Mouse (Mus musculus) limb, embryonic 14.5 days (tissue): ENCODE data around the gene Gda. TPM values are rescaled to one million over a fixed set of nuclear protein-coding genes. Genes with fewer than 3 reads are reported as not detected.

Experiments used
- ATAC-seq: fragments of 200-750 bp; cut with Nextera tagmentation; 2 replicates; pipeline ENCODE4 v1.8.0; 2017; ENCODE audit warnings: low read depth, moderate number of reproducible peaks, moderate TSS enrichment; ENCODE audit not compliant: low FRiP score
- DNase-seq: peaks from one replicate; pipeline ENCODE4 v3.0.0-alpha.2; 2015; ENCODE audit warnings: low spot score
- H3K27ac ChIP-seq: fragments of 300-500 bp; sonication (generic); replicated peaks from 2 replicates; pipeline ENCODE4 v1.5.1; 2014; ENCODE audit warnings: low read depth, mild to moderate bottlenecking, low read length, moderate library complexity, mixed read lengths
- H3K27me3 ChIP-seq: fragments of 300-500 bp; sonication (generic); 2 replicates; pipeline ENCODE4 v1.6.1; 2014; ENCODE audit warnings: low read length, mixed read lengths; ENCODE audit not compliant: control insufficient read depth, insufficient read depth
- H3K36me3 ChIP-seq: fragments of 300-500 bp; sonication (generic); 2 replicates; pipeline ENCODE4 v1.6.1; 2014; ENCODE audit warnings: mild to moderate bottlenecking, low read length, moderate library complexity, mixed read lengths; ENCODE audit not compliant: control insufficient read depth, insufficient read depth
- H3K4me1 ChIP-seq: fragments of 300-500 bp; sonication (generic); 2 replicates; pipeline ENCODE4 v1.6.1; 2014; ENCODE audit warnings: antibody characterized with exemption, low read length, mixed read lengths; ENCODE audit not compliant: control insufficient read depth, insufficient read depth
- H3K4me2 ChIP-seq: fragments of 300-500 bp; sonication (generic); replicated peaks from 2 replicates; pipeline ENCODE4 v1.6.1; 2014; ENCODE audit warnings: low read depth, mild to moderate bottlenecking, low read length, moderate library complexity; ENCODE audit not compliant: severe bottlenecking
- H3K4me3 ChIP-seq: fragments of 300-500 bp; sonication (generic); replicated peaks from 2 replicates; pipeline ENCODE4 v1.5.1; 2014; ENCODE audit warnings: low read length
- H3K9ac ChIP-seq: fragments of 300-500 bp; sonication (generic); 2 replicates; pipeline ENCODE4 v1.6.1; 2014; ENCODE audit warnings: mild to moderate bottlenecking, low read depth, low read length, moderate library complexity; ENCODE audit not compliant: severe bottlenecking
- H3K9me3 ChIP-seq: fragments of 300-500 bp; sonication (generic); 2 replicates; pipeline ENCODE4 v1.6.1; 2016; ENCODE audit warnings: low read length; ENCODE audit not compliant: control insufficient read depth
- POLR2A ChIP-seq: fragments of 200-500 bp; IDR thresholded peaks from 2 replicates; pipeline ENCODE4 v1.8.0; 2012; ENCODE audit warnings: inconsistent platforms, mild to moderate bottlenecking, moderate library complexity, borderline replicate concordance; ENCODE audit not compliant: insufficient read depth, insufficient read length; ENCODE audit errors: extremely low read depth
- WGBS: fragments of 180-500 bp; shearing (Covaris S2); extraction: QIAGEN DNeasy Blood & Tissue Kit; methylation state at CpG from one replicate; pipeline ENCODE4 v1.1.7; 2014; 5-methylcytosine and 5-hydroxymethylcytosine counted together
- polyA plus RNA-seq, 2 experiments: library from polyadenylated mRNA; depleted of rRNA in 1 of 2; stranded (reverse) in 1 of 2; unstranded in 1 of 2; fragments of >200 nt; fragmentation: Nextera tagmentation in 1 of 2; extraction: Ambion mirVana in 1 of 2; gene quantifications; 2 replicates each; pipeline versions ENCODE4 v1.2.1 to v1.2.3; 2012 to 2014

Gene Gda
- polyA plus RNA-seq, 2 experiments, result 0.07 to 0.10 TPM

GRCm38 (mm10) chr19:21383491-21384226 is 89.6 kb downstream of the Gda start:
- Histone ChIP-seq H3K4me1 (no peaks in the 10 kb centered on the region), H3K9ac (no peak overlapping the region), H3K27me3 (no peaks in the 10 kb centered on the region), H3K27ac (no peak overlapping the region), H3K9me3 (no peaks in the 10 kb centered on the region), H3K4me3 (no peak overlapping the region), H3K36me3 (no peaks in the 10 kb centered on the region), H3K4me2 (no peak overlapping the region)
- no peak for ATAC-seq
- no peak for DNase-seq
- 80% methylated on average over 6 of the region's 6 CpGs for WGBS
- no peak for TF ChIP-seq POLR2A

- H3K4me2 ChIP-seq, result no peak overlapping the region
- DNase-seq (no peak), ATAC-seq (no peak)
- H3K9me3 ChIP-seq, result no peaks in the 10 kb centered on the region
- no peak overlapping the region for H3K27ac ChIP-seq
- TF ChIP-seq POLR2A, result no peak
- H3K4me1 ChIP-seq, result no peaks in the 10 kb centered on the region
- 67% methylated on average over 2 of the region's 2 CpGs for WGBS
- H3K9ac ChIP-seq, result no peak overlapping the region
- H3K27me3 ChIP-seq, result no peaks in the 10 kb centered on the region
- no peaks in the 10 kb centered on the region for H3K36me3 ChIP-seq
- no peak overlapping the region for H3K4me3 ChIP-seq
Observed at GRCm38 (mm10) chr19:21381696-21382095, 91.5 kb downstream of the Gda start.

- Histone ChIP-seq H3K4me3 (no peak overlapping the region), H3K9me3 (no peaks in the 10 kb centered on the region), H3K36me3 (no peaks in the 10 kb centered on the region), H3K9ac (no peak overlapping the region), H3K4me2 (no peak overlapping the region), H3K27me3 (no peaks in the 10 kb centered on the region), H3K4me1 (no peaks in the 10 kb centered on the region), H3K27ac (no peak overlapping the region)
- DNase-seq (no peak), ATAC-seq (no peak)
- TF ChIP-seq POLR2A, result no peak
- 88% methylated on average over 5 of the region's 5 CpGs for WGBS
Observed at GRCm38 (mm10) chr19:21379195-21379594, 94.0 kb downstream of the Gda start.

- Histone ChIP-seq H3K9me3 (no peaks in the 10 kb centered on the region), H3K27ac (no peak overlapping the region), H3K9ac (no peak overlapping the region), H3K4me1 (no peaks in the 10 kb centered on the region), H3K4me3 (no peak overlapping the region), H3K27me3 (no peaks in the 10 kb centered on the region), H3K36me3 (no peaks in the 10 kb centered on the region), H3K4me2 (no peak overlapping the region)
- 80% methylated on average over 4 of the region's 4 CpGs for WGBS
- no peak for TF ChIP-seq POLR2A
- ATAC-seq (no peak), DNase-seq (no peak)
Observed at GRCm38 (mm10) chr19:21376445-21377218, 96.6 kb downstream of the Gda start.

GRCm38 (mm10) chr19:21373073-21373755 is 100.0 kb downstream of the Gda start:
- Histone ChIP-seq H3K27ac (no peak overlapping the region), H3K4me3 (no peak overlapping the region), H3K9ac (no peak overlapping the region), H3K9me3 (no peaks in the 10 kb centered on the region), H3K4me1 (no peaks in the 10 kb centered on the region), H3K27me3 (no peaks in the 10 kb centered on the region), H3K36me3 (no peaks in the 10 kb centered on the region), H3K4me2 (peak overlapping the region; percentile 29; the same call in 1 of the 2 replicates)
- peak; percentile 53 for ATAC-seq
- peak; percentile 77 for DNase-seq
- TF ChIP-seq POLR2A, result no peak
- 25% methylated on average over 11 of the region's 11 CpGs for WGBS
